Mouse (Mus musculus): ENCODE measurements at regions not wholly inside any gene's neighbourhood (a gene's known extent, or its start where the extent isn't known, plus 50 kb on each side); places are given as distances from the start of the nearest gene placed in this dataset.
"Not testable (repeated sequence)": the region's sequence is repeated elsewhere in the genome, so short reads cannot be mapped to it uniquely, and the experiment has no call there.

GRCm38 (mm10) chr9:30624481-30624880, 197.6 kb downstream of the Snx19 start:
- H3K4me3 ChIP-seq (replicated peaks; ENCODE audit: insufficient read depth, low read depth, low read length): no peak overlapping the region
- DNase-seq: peak in 1 of 2 experiments; percentile 4
- WGBS: 22% methylated on average over 5 of the region's 5 CpGs
- H3K27me3 ChIP-seq (ENCODE audit: control insufficient read depth, insufficient read depth, low read length): no peaks in the 10 kb centered on the region
- no peak overlapping the region for H3K27ac ChIP-seq (ENCODE audit: insufficient read depth, low read length)
- H3K4me1 ChIP-seq (ENCODE audit: control insufficient read depth, insufficient read depth, low read length): no peaks in the 10 kb centered on the region
- no peak for TF ChIP-seq POLR2A (IDR thresholded peaks at IDR 0.05; ENCODE audit: borderline replicate concordance, insufficient read depth, low read length)
- no peak for TF ChIP-seq CTCF (IDR thresholded peaks at IDR 0.05; ENCODE audit: borderline replicate concordance, insufficient read depth, low read depth, low read length)

- WGBS: 61% methylated on average over 2 of the region's 2 CpGs
- Histone ChIP-seq H3K4me3 (replicated peaks; ENCODE audit: insufficient read depth, low read depth, low read length) (no peak overlapping the region), H3K27me3 (ENCODE audit: control insufficient read depth, insufficient read depth, low read length) (no peaks in the 10 kb centered on the region), H3K4me1 (ENCODE audit: control insufficient read depth, insufficient read depth, low read length) (no peaks in the 10 kb centered on the region), H3K27ac (ENCODE audit: insufficient read depth, low read length) (no peak overlapping the region)
- no peak for TF ChIP-seq POLR2A (IDR thresholded peaks at IDR 0.05; ENCODE audit: borderline replicate concordance, insufficient read depth, low read length)
- TF ChIP-seq CTCF (IDR thresholded peaks at IDR 0.05; ENCODE audit: borderline replicate concordance, insufficient read depth, low read depth, low read length): no peak
- no peak for DNase-seq
Observed at GRCm38 (mm10) chr9:30619325-30619724, 192.4 kb downstream of the Snx19 start.

GRCm38 (mm10) chr9:30618181-30618580, 191.3 kb downstream of the Snx19 start:
- H3K27me3 ChIP-seq (ENCODE audit: control insufficient read depth, insufficient read depth, low read length): no peaks in the 10 kb centered on the region
- H3K4me3 ChIP-seq (replicated peaks; ENCODE audit: insufficient read depth, low read depth, low read length): no peak overlapping the region
- TF ChIP-seq CTCF (IDR thresholded peaks at IDR 0.05; ENCODE audit: borderline replicate concordance, insufficient read depth, low read depth, low read length) (no peak), POLR2A (IDR thresholded peaks at IDR 0.05; ENCODE audit: borderline replicate concordance, insufficient read depth, low read length) (no peak)
- 85% methylated on average over 2 of the region's 2 CpGs for WGBS
- no peaks in the 10 kb centered on the region for H3K4me1 ChIP-seq (ENCODE audit: control insufficient read depth, insufficient read depth, low read length)
- H3K27ac ChIP-seq (ENCODE audit: insufficient read depth, low read length): no peak overlapping the region
- DNase-seq: no peak

- H3K4me3 ChIP-seq (replicated peaks; ENCODE audit: insufficient read depth, low read depth, low read length): no peak overlapping the region
- 28% methylated on average over 6 of the region's 6 CpGs for WGBS
- no peaks in the 10 kb centered on the region for H3K27me3 ChIP-seq (ENCODE audit: control insufficient read depth, insufficient read depth, low read length)
- no peak for TF ChIP-seq POLR2A (IDR thresholded peaks at IDR 0.05; ENCODE audit: borderline replicate concordance, insufficient read depth, low read length)
- no peak for TF ChIP-seq CTCF (IDR thresholded peaks at IDR 0.05; ENCODE audit: borderline replicate concordance, insufficient read depth, low read depth, low read length)
- DNase-seq: no peak
- H3K4me1 ChIP-seq (ENCODE audit: control insufficient read depth, insufficient read depth, low read length): no peaks in the 10 kb centered on the region
- no peak overlapping the region for H3K27ac ChIP-seq (ENCODE audit: insufficient read depth, low read length)
Observed at GRCm38 (mm10) chr9:30613715-30614114, 186.8 kb downstream of the Snx19 start.

GRCm38 (mm10) chr9:30613003-30613552, 186.2 kb downstream of the Snx19 start:
- no peak for DNase-seq
- Histone ChIP-seq H3K4me1 (ENCODE audit: control insufficient read depth, insufficient read depth, low read length) (no peaks in the 10 kb centered on the region), H3K27me3 (ENCODE audit: control insufficient read depth, insufficient read depth, low read length) (no peaks in the 10 kb centered on the region), H3K27ac (ENCODE audit: insufficient read depth, low read length) (no peak overlapping the region), H3K4me3 (replicated peaks; ENCODE audit: insufficient read depth, low read depth, low read length) (no peak overlapping the region)
- WGBS: 93% methylated on average over 5 of the region's 5 CpGs
- TF ChIP-seq POLR2A (IDR thresholded peaks at IDR 0.05; ENCODE audit: borderline replicate concordance, insufficient read depth, low read length) (no peak), CTCF (IDR thresholded peaks at IDR 0.05; ENCODE audit: borderline replicate concordance, insufficient read depth, low read depth, low read length) (no peak)

- Histone ChIP-seq H3K4me3 (replicated peaks; ENCODE audit: insufficient read depth, low read depth, low read length) (no peak overlapping the region), H3K27ac (ENCODE audit: insufficient read depth, low read length) (no peak overlapping the region), H3K27me3 (ENCODE audit: control insufficient read depth, insufficient read depth, low read length) (no peaks in the 10 kb centered on the region), H3K4me1 (ENCODE audit: control insufficient read depth, insufficient read depth, low read length) (no peaks in the 10 kb centered on the region)
- DNase-seq: no peak
- WGBS: 27% methylated on average over 7 of the region's 7 CpGs
- TF ChIP-seq CTCF (IDR thresholded peaks at IDR 0.05; ENCODE audit: borderline replicate concordance, insufficient read depth, low read depth, low read length) (no peak), POLR2A (IDR thresholded peaks at IDR 0.05; ENCODE audit: borderline replicate concordance, insufficient read depth, low read length) (no peak)
Observed at GRCm38 (mm10) chr9:30610328-30610727, 183.4 kb downstream of the Snx19 start.

- TF ChIP-seq CTCF (IDR thresholded peaks at IDR 0.05; ENCODE audit: borderline replicate concordance, insufficient read depth, low read depth, low read length): no peak
- TF ChIP-seq POLR2A (IDR thresholded peaks at IDR 0.05; ENCODE audit: borderline replicate concordance, insufficient read depth, low read length): no peak
- WGBS: 79% methylated on average over 7 of the region's 7 CpGs
- Histone ChIP-seq H3K4me3 (replicated peaks; ENCODE audit: insufficient read depth, low read depth, low read length) (no peak overlapping the region), H3K4me1 (ENCODE audit: control insufficient read depth, insufficient read depth, low read length) (no peaks in the 10 kb centered on the region), H3K27me3 (ENCODE audit: control insufficient read depth, insufficient read depth, low read length) (no peaks in the 10 kb centered on the region), H3K27ac (ENCODE audit: insufficient read depth, low read length) (no peak overlapping the region)
- DNase-seq: no peak
Observed at GRCm38 (mm10) chr9:30599756-30600155, 172.8 kb downstream of the Snx19 start.

- Histone ChIP-seq H3K4me1 (ENCODE audit: control insufficient read depth, insufficient read depth, low read length) (no peaks in the 10 kb centered on the region), H3K27me3 (ENCODE audit: control insufficient read depth, insufficient read depth, low read length) (no peaks in the 10 kb centered on the region), H3K27ac (ENCODE audit: insufficient read depth, low read length) (no peak overlapping the region), H3K4me3 (replicated peaks; ENCODE audit: insufficient read depth, low read depth, low read length) (no peak overlapping the region)
- no peak for DNase-seq
- 70% methylated on average over 4 of the region's 4 CpGs for WGBS
- TF ChIP-seq CTCF (IDR thresholded peaks at IDR 0.05; ENCODE audit: borderline replicate concordance, insufficient read depth, low read depth, low read length) (no peak), POLR2A (IDR thresholded peaks at IDR 0.05; ENCODE audit: borderline replicate concordance, insufficient read depth, low read length) (no peak)
Observed at GRCm38 (mm10) chr9:30597691-30598090, 170.8 kb downstream of the Snx19 start.

GRCm38 (mm10) chr9:30597092-30597491, 170.2 kb downstream of the Snx19 start:
- DNase-seq; H3K27ac ChIP-seq (ENCODE audit: insufficient read depth, low read length); H3K4me3 ChIP-seq (replicated peaks; ENCODE audit: insufficient read depth, low read depth, low read length); H3K4me1 ChIP-seq (ENCODE audit: control insufficient read depth, insufficient read depth, low read length); H3K27me3 ChIP-seq (ENCODE audit: control insufficient read depth, insufficient read depth, low read length): not testable (repeated sequence)
- WGBS: 83% methylated on average over 6 of the region's 6 CpGs

Measured in cerebellum, adult 2 months (tissue).